Mouse (Mus musculus): ENCODE data around the gene Armc7. TPM values are rescaled to one million over a fixed set of nuclear protein-coding genes. Genes with fewer than 3 reads are reported as not detected.

Armc7 gene
- polyA plus RNA-seq, 1 experiment: 8.5 TPM

DNA sequence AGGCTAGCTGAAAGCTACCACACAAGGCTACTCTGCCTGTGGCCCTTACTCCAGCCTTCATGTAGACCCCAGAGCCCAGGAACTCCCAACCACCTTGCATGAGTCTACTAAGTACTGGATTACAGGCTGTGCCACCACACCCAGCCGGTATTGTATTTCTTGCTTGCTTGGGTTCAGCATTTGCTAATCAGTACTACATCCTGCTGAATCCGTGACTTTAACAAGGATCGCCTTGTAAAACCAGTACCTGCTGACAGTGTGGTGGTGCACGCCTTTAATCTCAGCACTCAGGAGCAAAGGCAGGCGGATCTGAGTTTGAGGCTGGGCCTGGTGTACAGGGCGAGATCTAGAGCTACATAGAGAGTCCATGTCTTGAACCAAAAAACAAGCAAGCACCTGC lies 27.2 kb downstream of the Armc7 start:
- no peak overlapping the region for H3K27ac ChIP-seq (ENCODE audit: insufficient read depth, low read length)
- DNase-seq: no peak
- no peaks in the 10 kb centered on the region for H3K4me1 ChIP-seq (ENCODE audit: control insufficient read depth, insufficient read depth, low read length)
- no peaks in the 10 kb centered on the region for H3K27me3 ChIP-seq (ENCODE audit: control insufficient read depth, insufficient read depth, low read length)
- no peak for TF ChIP-seq POLR2A (IDR thresholded peaks at IDR 0.05; ENCODE audit: borderline replicate concordance, insufficient read depth, low read length)
- no peak for TF ChIP-seq CTCF (IDR thresholded peaks at IDR 0.05; ENCODE audit: borderline replicate concordance, insufficient read depth, low read depth, low read length)
- WGBS: 94% methylated on average over 6 of the region's 6 CpGs
- no peak overlapping the region for H3K4me3 ChIP-seq (replicated peaks; ENCODE audit: insufficient read depth, low read depth, low read length)

DNA sequence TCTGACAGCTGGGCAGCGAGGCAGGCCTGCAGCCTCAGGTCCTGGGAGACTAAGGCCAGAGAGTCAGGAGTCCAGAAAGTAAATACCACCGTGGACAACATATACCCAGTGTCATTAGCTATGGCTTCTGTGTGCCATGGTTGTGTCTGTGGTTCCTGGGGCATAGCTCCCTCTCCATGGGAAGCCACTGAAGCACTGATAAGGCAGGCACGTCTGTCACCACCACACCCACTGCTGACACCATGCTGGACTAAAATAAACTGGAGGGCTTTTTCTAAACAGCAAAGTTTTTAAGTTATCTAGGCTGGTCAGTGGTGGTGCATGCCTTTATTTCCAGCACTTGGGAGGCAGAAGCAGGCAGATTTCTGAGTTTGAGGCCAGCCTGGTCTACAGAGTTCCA lies 31.1 kb downstream of the Armc7 start:
- no peaks in the 10 kb centered on the region for H3K27me3 ChIP-seq (ENCODE audit: control insufficient read depth, insufficient read depth, low read length)
- no peak for DNase-seq
- H3K4me1 ChIP-seq (ENCODE audit: control insufficient read depth, insufficient read depth, low read length): peaks cover 6% of the 10 kb centered on the region; the same call in 1 of the 2 replicates
- 71% methylated on average over 3 of the region's 3 CpGs for WGBS
- TF ChIP-seq CTCF (IDR thresholded peaks at IDR 0.05; ENCODE audit: borderline replicate concordance, insufficient read depth, low read depth, low read length) (no peak), POLR2A (IDR thresholded peaks at IDR 0.05; ENCODE audit: borderline replicate concordance, insufficient read depth, low read length) (no peak)
- H3K4me3 ChIP-seq (replicated peaks; ENCODE audit: insufficient read depth, low read depth, low read length): no peak overlapping the region
- no peak overlapping the region for H3K27ac ChIP-seq (ENCODE audit: insufficient read depth, low read length)

DNA sequence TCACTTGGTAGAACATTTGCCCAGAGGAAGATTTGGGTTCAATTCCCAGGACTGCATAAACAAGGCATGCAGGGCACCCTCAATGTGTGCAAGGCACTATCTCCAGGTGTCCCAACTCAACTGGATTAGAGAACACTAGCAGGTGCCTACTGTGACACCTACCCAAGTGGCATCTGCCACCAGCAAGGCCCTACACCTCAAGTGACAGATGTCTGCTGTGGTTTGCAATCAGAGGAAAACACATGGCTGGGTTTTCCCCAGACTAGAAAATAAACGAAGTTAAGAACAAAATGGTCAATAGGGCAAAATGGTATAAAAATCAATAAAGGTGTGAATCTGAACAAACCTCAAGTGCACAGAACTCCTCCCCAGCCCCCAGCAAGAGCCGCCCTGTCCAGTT lies 32.6 kb downstream of the Armc7 start:
- Histone ChIP-seq H3K27ac (ENCODE audit: insufficient read depth, low read length) (no peak overlapping the region), H3K4me1 (ENCODE audit: control insufficient read depth, insufficient read depth, low read length) (peaks cover 8% of the 10 kb centered on the region; the same call in 1 of the 2 replicates), H3K27me3 (ENCODE audit: control insufficient read depth, insufficient read depth, low read length) (no peaks in the 10 kb centered on the region), H3K4me3 (replicated peaks; ENCODE audit: insufficient read depth, low read depth, low read length) (no peak overlapping the region)
- DNase-seq: no peak
- no peak for TF ChIP-seq POLR2A (IDR thresholded peaks at IDR 0.05; ENCODE audit: borderline replicate concordance, insufficient read depth, low read length)
- TF ChIP-seq CTCF (IDR thresholded peaks at IDR 0.05; ENCODE audit: borderline replicate concordance, insufficient read depth, low read depth, low read length): no peak
- 65% methylated on average over 2 of the region's 2 CpGs for WGBS

DNA sequence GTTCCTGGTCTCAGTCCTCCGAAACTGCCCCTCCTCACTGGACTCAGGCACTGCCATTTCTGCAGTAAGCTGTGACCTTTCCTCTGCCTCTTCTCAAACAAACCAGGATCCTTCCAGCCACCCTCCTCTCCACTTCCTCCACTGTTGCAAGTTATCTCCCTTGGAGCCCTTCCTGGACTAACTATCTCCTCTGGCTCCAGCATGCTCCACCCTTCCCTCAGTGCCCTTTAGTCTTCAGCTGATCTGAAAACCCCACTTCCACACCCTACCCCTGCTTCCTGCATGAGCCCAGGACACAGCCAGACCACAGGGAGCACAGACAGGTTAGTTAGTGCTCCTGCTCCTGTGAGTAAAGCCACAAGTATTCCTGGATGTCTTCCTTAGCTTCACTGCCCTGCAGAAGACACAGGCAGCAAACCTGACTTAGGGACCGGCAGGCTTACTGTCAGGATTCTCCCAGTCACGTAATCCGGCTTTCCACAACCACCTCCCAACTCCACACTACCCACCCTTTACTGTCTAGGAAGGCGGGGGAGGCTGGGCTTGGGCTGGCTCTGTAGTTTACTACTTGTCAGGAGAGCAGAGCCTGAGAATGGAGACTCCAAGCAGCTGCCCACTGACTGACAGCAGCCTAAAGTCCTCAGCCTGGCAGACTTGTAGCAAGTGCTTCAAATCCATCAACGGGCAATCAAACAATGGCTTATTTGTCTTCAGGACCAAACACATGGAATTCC lies 34.5 kb downstream of the Armc7 start:
- TF ChIP-seq POLR2A (IDR thresholded peaks at IDR 0.05; ENCODE audit: borderline replicate concordance, insufficient read depth, low read length) (no peak), CTCF (IDR thresholded peaks at IDR 0.05; ENCODE audit: borderline replicate concordance, insufficient read depth, low read depth, low read length) (no peak)
- no peak for DNase-seq
- Histone ChIP-seq H3K27ac (ENCODE audit: insufficient read depth, low read length) (no peak overlapping the region), H3K4me3 (replicated peaks; ENCODE audit: insufficient read depth, low read depth, low read length) (no peak overlapping the region), H3K4me1 (ENCODE audit: control insufficient read depth, insufficient read depth, low read length) (peaks cover 10% of the 10 kb centered on the region; the same call in 1 of the 2 replicates), H3K27me3 (ENCODE audit: control insufficient read depth, insufficient read depth, low read length) (no peaks in the 10 kb centered on the region)
- 61% methylated on average over 6 of the region's 6 CpGs for WGBS

DNA sequence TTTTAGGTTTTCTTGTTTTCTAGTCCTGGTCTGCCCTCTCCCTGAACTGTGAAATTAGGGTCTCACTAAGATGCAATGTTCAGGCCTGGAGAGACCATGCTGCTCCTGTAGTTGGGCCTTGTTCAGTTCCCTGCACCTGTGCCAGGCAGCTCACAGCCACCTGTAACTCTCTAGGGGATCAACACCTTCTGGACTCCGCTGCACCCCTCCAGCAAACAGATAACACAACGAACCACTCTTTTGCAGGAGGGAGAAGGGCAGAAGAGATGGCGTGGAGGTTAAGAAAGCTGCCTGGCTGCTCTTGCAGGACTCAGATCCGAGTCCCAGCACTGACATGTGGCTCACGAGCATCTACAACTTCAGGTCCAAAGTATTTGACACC lies 35.0 kb downstream of the Armc7 start:
- WGBS: 58% methylated on average over 5 of the region's 5 CpGs
- TF ChIP-seq CTCF (IDR thresholded peaks at IDR 0.05; ENCODE audit: borderline replicate concordance, insufficient read depth, low read depth, low read length) (no peak), POLR2A (IDR thresholded peaks at IDR 0.05; ENCODE audit: borderline replicate concordance, insufficient read depth, low read length) (no peak)
- DNase-seq: no peak
- peaks cover 10% of the 10 kb centered on the region; the same call in 1 of the 2 replicates for H3K4me1 ChIP-seq (ENCODE audit: control insufficient read depth, insufficient read depth, low read length)
- H3K27me3 ChIP-seq (ENCODE audit: control insufficient read depth, insufficient read depth, low read length): no peaks in the 10 kb centered on the region
- H3K4me3 ChIP-seq (replicated peaks; ENCODE audit: insufficient read depth, low read depth, low read length): no peak overlapping the region
- H3K27ac ChIP-seq (ENCODE audit: insufficient read depth, low read length): no peak overlapping the region

DNA sequence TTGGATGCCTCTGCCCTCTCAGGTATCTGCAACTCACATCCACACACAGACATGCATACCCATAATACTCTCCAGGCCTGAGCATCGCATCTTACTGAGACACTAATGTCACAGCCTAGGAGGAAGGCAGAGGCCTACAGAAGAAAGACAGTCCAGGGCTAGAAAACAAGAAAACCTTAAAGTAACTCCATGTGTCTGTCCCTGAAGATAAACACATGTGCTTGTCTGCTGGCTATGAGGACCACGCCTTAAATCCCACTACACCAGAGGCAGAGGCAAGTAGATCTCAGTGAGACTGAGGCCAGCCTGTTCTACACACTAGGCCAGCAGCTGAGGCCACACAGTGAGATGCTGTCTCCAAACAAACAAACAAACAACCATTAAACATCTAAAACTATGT lies 35.7 kb downstream of the Armc7 start:
- DNase-seq: no peak
- Histone ChIP-seq H3K27me3 (ENCODE audit: control insufficient read depth, insufficient read depth, low read length) (no peaks in the 10 kb centered on the region), H3K27ac (ENCODE audit: insufficient read depth, low read length) (no peak overlapping the region), H3K4me3 (replicated peaks; ENCODE audit: insufficient read depth, low read depth, low read length) (no peak overlapping the region), H3K4me1 (ENCODE audit: control insufficient read depth, insufficient read depth, low read length) (peaks cover 10% of the 10 kb centered on the region; the same call in 1 of the 2 replicates)
- TF ChIP-seq POLR2A (IDR thresholded peaks at IDR 0.05; ENCODE audit: borderline replicate concordance, insufficient read depth, low read length): no peak
- TF ChIP-seq CTCF (IDR thresholded peaks at IDR 0.05; ENCODE audit: borderline replicate concordance, insufficient read depth, low read depth, low read length): no peak
- WGBS: 82% methylated on average over 2 of the region's 2 CpGs

DNA sequence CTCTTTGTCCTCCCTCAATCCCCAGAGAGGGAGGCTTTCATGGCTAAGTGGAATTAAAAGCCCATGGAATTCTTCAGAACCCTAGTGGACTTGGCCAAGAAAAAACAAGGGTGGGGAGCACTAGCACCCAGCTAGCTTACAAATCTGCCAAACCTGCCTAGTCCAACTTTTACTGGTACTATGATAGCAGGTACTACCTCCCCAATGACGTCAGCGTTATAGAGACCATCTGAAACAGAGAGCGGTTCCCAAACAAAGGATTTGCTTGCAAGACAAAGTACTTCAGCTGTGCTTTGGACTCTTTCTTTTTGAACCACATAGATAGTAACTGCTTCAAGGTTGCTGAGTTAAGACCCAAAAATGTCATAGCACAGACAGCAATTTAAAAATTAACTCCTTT lies 36.5 kb downstream of the Armc7 start:
- Histone ChIP-seq H3K27ac (ENCODE audit: insufficient read depth, low read length) (no peak overlapping the region), H3K4me1 (ENCODE audit: control insufficient read depth, insufficient read depth, low read length) (peaks cover 10% of the 10 kb centered on the region; the same call in 1 of the 2 replicates), H3K27me3 (ENCODE audit: control insufficient read depth, insufficient read depth, low read length) (no peaks in the 10 kb centered on the region), H3K4me3 (replicated peaks; ENCODE audit: insufficient read depth, low read depth, low read length) (no peak overlapping the region)
- DNase-seq: no peak
- no peak for TF ChIP-seq CTCF (IDR thresholded peaks at IDR 0.05; ENCODE audit: borderline replicate concordance, insufficient read depth, low read depth, low read length)
- no peak for TF ChIP-seq POLR2A (IDR thresholded peaks at IDR 0.05; ENCODE audit: borderline replicate concordance, insufficient read depth, low read length)
- 38% methylated on average over 3 of the region's 3 CpGs for WGBS

Measured in cerebellum, adult 2 months (tissue).